Mouse (Mus musculus) left cerebral cortex, postnatal 36 days (tissue): ENCODE data around the gene Slc43a1. TPM values are rescaled to one million over a fixed set of nuclear protein-coding genes. Genes with fewer than 3 reads are reported as not detected.
"Not testable (repeated sequence)": the region's sequence is repeated elsewhere in the genome, so short reads cannot be mapped to it uniquely, and the experiment has no call there.

Experiments used
- DNase-seq, 2 experiments: peaks; one replicate each; pipeline ENCODE4 v3.0.0; 2021 to 2022; ENCODE audit warnings: low spot score in 2 of 2, mixed read lengths in 1 of 2
- intact Hi-C: fragments of 180-260 bp; cut with DNase I; formaldehyde crosslinking; loops from one replicate; pipeline ENCODE4 v1.15.1; 2025
- total RNA-seq, 2 experiments: library from RNA; stranded (reverse); gene quantifications; 2 replicates each; pipeline ENCODE4 v1.2.3; 2021

Gene Slc43a1
- under 1 TPM; 0.25 to 0.32 TPM for total RNA-seq

DNA sequence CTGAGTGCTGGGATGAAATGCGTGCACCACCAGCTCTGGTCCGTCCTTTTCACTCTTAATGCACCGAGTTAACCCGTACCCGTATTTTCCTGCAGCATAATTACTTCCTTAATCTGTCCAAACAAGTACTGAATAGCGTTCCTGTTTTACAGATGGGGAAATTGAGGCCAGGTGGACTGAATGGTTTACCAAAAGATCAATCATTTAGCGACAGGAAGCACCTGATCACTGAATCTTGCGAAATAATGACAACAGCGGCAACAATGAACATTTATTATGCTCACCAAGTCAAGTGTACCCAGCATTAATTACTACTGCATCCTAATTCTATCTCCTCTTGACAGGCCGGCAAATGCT, at the start of gene Slc43a1:
Slc43a1 (plus strand) TSS at position 258 of the 357 bp plus-strand sequence.
- DNase-seq: no peak
- intact Hi-C loops: no loop called here

DNA sequence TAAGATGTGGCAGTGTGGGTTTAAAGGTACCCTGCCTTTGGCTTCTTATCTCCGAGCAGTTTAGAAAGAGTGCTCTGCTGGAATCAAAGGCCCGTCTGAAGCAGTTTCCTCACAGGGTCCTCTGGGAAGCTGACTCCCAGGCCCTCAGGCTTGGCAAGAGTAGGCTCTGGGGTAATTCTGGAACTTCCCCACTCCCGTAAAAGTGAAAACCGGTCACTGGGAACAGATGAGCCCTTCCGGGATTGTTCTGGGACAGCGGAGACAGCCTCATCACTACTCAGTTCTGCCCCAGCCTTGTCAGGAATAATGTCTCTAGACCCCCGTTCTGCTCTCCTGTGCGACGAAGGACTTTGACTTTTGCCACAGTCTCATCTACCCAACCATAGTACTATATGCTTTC, 48.2 kb upstream of the Slc43a1 start:
- no peak for DNase-seq
- intact Hi-C loops: no loop called here

DNA sequence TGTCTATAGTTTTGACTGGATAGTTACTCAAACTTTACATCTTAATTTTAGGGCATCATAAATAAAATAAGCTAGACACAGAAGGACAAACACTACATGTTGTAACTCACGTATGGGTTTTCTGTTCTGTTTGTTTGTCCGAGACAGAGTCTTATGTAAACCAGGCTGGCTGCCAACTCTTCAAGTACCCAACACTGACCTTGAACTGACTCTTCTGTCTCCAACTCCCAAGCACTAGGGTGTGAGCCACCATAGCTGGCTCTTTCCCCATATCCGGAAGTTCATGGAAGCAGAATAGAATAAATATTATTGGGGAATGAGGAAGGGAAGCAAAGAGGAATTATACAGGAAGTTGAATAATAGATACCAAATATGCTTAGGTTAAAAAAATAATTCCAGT, 46.1 kb upstream of the Slc43a1 start:
- no peak for DNase-seq
- intact Hi-C loops: no loop called here

DNA sequence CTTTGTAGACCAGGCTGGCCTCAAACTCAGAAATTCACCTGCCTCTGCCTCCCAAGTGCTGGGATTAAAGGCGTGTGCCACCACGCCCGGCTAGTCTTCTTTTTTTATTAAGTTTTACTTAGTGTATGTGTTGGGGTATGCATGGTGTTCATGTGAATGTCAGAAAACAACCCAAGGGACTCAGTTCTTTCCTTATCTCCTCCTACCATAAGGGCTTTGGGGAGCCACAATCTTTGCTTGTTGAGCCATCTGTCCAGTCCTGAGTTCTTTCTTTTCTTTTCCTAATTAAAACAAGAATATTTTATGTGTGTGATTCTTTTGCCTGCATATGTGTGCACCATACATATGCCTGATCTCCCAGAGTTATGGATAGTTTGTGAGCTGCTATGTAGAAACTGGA, 45.5 kb upstream of the Slc43a1 start:
- DNase-seq: no peak
- intact Hi-C loops: no loop called here

DNA sequence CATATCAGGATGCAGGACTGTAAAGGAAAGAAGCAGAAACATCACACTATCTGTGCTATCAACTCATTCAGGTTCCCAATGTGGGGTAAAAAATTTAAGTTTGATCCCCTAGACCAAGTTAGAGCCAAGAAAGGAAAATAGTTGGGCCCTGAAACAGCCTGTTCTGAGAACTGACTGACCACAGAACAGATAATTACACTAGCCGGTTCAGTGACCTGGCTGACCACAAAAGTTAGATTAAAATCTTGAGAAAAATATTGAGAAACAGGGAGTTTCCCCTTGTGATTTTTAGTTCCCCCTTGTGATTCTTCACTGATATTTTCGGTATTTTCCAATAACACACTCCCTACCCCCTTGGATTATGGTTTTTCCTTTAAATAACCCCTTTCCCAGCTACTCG, 44.8 kb upstream of the Slc43a1 start:
- intact Hi-C loops: no loop called here
- DNase-seq: no peak

DNA sequence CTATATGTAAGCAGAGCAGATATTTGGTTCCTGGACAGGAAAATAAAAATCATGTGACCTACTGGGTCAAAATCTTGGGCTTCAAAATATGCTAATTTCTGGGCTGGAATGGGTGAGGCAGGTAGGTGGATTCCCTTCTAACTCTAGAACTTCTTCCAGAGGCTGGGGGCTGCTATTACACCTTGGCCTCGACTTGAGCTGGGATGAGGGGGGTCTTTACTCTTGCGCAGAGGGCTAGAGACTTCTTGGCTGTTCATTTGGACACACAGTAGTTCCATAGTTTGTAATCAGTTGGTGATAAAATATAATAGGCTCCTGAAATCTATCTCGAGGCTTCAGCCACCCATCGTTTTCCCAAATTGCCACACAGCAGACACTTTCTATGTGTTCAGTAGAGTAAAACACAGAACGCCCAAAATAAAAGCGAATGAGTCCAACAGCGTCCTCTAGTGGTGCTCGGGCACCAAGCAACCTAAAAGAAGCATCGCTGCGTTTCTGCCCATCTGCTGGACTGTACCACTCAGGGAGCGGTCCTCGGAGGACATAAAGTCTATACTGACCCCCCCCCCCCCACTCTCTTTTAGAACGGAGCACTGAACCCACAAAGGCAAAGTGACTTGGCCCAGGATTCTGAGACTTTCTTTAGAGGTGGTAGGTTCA, 40.7 kb upstream of the Slc43a1 start:
- peak; percentile 77 to 85 for DNase-seq
- intact Hi-C loops: loop anchor here (5.0 kb wide), 2 partner anchors 56 to 81 kb away; partner anchors contain the start of genes Gm19426 and Zdhhc5

DNA sequence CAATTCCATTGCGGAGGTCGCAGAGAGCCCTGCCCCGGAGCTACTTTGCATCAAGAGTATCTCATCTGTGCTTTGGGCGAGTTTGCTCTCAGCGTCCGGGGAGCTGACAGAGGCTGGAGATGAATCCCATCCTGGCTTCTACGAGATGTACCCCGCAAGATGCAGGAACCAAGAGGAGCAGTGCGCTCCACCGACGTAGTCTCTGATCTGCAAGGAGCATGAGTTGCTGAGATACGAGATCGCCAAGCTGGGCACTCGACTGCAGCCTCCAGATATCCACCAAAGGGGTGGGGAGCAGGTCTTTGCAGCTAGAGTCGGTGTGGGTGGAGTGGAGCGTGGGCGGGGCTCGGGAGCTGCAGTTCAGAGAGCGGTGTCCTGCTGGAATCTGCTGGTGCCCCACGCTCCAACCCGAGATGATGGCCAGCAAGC, 40.1 kb upstream of the Slc43a1 start, which contains the start of gene Ube2l6:
Ube2l6 (plus strand) TSS at position 336 of the 429 bp plus-strand sequence.
- DNase-seq: peak; percentile 63 to 67
- intact Hi-C loops: loop anchor here (5.0 kb wide), 2 partner anchors 56 to 81 kb away; partner anchors contain the start of genes Gm19426 and Zdhhc5

DNA sequence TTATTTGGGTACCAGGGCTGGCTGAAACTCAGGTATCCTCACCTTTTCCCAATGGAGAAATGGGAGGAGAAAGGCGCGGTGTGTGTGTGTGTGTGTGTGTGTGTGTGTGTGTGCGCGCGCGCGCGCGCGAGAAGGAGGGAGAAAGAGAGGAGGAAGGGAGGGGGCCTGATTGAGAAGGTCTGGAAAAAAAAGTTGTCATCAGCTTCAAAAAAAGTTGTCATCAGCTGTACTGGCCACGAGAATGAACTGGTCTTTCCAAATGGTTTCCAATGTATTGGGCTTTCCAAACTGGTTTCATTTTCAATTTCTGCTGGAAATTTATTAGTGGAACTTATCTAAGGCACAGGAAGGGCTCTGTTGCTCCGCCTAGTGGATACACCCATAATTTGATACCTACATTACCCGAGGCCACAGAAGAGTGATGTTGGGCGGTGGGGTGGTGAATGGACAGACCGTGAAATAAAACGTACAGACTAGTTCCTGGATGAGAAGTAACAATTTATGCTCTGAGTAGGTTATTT, 39.5 kb upstream of the Slc43a1 start:
- DNase-seq: peak; percentile 35 to 63
- intact Hi-C loops: loop anchor here (5.0 kb wide), 2 partner anchors 57 to 82 kb away; partner anchors contain the start of genes Gm19426 and Zdhhc5

DNA sequence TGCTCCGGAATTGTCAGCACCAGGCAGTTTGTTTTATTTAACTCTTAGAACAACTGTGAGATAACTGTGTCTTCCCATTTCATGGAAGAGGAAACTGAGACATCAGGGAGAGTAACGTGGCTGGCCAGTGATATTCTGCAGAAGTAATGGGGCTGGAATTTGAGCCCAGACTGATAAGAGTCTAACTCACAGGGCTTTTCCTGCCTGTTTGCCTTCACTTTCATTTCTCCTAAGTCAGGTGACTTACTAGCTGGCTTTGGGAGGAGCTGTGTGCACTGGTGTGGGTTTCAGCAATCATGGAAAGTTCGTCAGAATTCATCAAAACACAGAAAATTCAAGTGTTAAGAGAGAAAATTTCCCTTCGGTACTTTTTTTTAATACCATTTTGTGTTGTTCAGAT, 38.3 kb upstream of the Slc43a1 start:
- no peak for DNase-seq
- intact Hi-C loops: no loop called here

DNA sequence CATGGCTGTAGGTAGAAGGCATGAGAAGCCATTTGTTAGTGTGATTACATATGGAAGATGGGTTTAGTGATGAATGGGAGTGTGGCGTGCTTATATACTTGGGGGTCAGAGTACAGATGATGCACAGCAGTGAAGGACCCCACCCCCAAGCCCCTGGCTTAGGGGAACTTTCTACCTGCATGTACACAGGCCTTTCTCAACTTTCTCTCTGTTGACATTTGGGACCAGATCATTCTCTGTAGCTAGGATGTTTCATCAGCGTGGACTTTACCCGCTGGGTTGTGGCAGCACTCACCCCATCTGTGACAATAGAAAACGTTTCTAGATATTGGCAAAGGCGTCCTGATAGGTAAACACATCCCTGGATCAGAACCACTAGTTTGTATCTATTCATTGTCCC, 37.4 kb upstream of the Slc43a1 start:
- intact Hi-C loops, DNase-seq: not testable (repeated sequence)

DNA sequence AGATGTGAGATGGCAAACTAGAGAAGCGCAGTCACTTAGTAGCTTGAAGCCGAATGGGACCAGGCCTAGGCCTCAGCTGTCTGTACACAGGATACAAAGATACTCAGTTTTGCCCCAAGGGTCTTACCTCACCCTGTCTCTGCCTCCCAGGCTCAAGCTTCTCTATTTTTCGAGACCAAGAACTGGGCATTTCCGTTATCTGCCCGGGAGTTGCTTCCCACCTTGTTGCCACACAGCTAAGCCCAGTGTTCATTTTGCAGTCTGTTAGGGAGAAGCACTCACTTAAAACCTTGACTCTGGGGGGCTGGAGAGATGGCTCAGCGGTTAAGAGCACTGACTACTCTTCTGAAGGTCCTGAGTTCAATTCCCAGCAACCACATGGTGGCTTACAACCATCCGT, 34.7 kb upstream of the Slc43a1 start:
- no peak for DNase-seq
- intact Hi-C loops: no loop called here

DNA sequence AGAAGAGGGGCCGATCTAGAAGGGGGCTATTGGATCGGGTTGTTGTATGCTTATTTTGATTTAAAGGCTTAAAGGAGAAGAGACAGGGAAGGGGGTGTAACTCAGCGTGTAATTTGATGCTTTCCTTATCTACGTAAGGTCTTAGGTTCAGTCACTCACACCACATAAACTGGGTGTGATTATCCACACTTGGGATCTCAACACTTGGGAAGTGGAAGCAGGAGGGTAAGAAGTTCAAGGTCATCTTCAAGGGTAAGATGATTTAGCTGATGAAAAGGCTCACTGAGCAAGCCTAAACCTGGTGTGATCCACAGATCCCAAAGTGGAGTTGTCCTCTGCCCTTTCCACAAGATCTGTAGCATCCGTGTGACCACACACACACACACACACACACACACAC, 32.1 kb upstream of the Slc43a1 start:
- DNase-seq: no peak
- intact Hi-C loops: no loop called here

DNA sequence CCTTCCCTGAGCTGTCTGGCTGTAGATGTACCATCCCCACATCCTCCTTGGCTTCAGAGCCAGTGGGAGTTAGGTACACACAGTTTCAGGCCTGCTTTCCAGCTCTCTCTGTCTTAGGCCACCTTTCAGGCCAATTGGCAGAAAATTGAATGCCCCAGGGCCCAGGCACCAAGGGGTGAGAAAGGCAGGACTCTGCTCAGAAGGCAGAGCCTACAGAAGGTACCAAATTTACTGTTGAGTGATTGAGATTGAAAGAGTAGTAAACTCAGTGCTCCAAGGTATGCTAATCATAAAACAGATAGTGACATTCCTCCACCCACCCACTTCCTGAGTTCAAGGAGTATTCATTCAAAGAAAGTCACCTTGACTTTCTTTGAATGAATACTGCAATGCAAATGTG, 29.3 kb upstream of the Slc43a1 start:
- no peak for DNase-seq
- intact Hi-C loops: no loop called here

DNA sequence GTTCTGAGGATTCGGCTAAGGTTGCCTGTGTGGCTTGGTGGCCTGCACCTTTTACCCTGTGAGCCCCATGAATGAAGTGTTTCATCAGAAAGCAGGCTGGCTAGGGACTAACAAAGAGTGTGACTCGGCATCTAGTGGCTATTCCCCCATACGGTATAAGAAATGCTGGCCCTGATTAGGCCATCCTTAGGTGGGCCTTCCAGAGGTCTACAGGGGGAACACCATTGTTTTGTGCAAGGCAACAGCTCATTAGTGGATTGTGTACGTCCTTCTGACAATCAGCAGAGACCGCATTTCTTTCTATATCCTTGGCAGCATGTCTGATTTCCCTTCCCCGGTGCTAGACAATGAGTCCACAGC, 28.1 kb upstream of the Slc43a1 start:
- intact Hi-C loops: no loop called here
- DNase-seq: no peak

DNA sequence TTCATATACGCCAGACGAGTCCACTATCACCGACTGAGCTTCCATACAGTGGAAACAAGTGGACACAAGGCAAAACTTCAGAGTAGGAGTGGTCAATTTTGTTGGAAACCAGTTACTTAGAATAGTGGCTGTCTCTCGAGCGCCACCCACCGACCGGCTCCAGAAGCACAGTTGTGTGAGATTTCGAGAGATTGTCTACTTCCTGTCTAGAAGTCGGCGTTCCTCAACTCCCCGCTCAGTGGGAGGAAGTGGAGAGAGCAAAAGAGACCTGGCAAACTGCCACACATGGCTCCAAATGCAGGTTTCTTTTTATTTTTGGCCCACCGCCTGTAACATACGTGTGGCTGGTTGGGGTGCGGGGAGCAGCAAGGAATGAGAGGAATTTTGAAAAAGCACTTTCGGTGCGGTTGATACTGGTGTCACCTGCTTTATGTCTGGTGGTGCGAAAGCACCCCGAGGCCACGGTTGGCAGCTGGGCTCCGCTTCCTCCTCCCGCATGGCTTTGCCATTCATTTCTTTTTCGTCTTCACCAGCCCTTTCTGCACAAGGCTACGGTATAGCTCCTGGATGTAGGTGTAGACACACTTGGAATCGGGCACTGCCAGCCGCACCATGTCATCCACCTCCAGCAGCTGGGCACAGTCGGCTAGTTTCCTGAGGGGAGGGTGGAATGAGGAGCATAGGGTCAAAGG, 27.6 kb upstream of the Slc43a1 start:
- peak; percentile 78 to 83 for DNase-seq
- intact Hi-C loops: no loop called here

DNA sequence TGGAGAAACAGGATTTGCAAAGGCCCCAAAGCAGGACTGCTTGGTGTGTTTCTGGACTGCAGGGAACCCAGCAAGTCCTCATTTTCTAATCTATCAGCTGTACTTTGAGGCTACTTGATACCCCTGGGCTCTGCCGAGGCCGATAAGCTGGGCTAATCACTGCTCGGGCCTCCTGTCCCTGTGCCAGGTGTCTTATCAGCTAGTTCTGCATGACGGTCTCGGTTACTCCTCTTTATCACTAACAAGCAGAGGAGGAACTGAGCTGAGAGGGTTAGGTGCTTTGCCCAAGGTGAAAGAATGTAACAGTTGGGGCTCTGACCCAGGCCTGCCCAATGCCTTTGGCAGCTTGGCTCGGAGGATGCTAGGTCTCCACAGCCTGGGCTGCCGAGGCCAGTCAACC, 26.8 kb upstream of the Slc43a1 start:
- DNase-seq: no peak
- intact Hi-C loops: no loop called here

DNA sequence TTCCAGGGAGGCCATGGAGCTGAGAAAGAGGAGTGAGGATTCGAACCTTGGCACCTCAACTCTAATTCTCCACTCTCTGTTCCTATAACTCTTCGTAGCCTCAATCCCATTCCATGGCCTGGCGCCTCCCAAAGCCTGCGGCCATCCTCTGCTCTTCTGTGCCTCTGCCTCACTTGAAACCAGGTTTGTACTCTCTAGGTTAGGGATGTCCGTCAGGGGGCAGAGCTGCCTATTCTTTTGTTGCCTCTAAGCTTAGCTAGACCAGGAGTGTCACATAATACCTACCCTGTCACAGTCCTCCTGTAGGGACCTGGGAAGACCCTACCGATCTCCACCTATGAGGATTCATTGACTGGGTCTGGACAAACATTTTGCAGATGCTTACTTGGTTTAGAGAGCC, 26.0 kb upstream of the Slc43a1 start:
- DNase-seq: no peak
- intact Hi-C loops: no loop called here

DNA sequence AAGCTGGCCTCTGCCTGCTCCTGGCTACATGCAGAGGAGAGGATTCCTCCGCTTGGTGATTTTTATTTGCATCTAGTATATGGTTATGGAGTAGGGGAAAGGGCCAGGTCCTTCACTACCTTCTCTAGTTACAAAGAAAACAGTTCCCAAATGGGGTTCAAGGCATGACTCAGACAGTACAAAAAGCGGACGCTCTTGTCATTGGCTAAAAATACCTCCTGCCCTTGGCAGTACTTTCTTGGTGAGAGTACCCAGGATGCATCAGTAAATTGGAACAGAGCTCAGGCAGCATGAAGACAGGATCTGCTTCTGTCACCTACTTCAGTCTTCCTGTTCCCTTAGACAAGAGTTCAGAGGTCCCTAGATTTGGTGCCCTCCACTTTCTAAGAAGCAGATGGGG, 18.8 kb upstream of the Slc43a1 start:
- DNase-seq: peak; percentile 30 to 52
- intact Hi-C loops: no loop called here

DNA sequence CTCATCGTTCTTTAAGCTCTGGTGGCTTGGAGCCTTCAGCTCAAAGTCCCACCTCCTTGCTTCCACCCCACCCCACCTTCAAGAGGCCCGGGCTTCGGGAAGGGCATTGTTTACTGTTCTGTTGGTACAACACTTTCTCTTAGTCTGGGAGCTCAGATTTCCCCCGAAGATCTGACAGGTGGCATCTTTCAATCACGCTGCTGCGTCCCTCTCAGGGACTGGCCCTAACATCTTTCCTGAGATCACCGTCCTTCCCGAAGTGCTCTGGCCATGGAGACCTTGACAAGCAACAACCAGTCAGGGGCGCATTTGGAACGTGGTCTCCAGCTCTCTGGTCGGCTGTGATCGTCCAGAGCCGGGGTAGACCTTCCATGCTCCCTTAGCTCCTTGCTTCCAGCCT, 16.1 kb upstream of the Slc43a1 start, which contains the start of gene Smtnl1:
Smtnl1 (minus strand) TSS at position 101 of the 400 bp plus-strand sequence.
- DNase-seq: no peak
- intact Hi-C loops: no loop called here

DNA sequence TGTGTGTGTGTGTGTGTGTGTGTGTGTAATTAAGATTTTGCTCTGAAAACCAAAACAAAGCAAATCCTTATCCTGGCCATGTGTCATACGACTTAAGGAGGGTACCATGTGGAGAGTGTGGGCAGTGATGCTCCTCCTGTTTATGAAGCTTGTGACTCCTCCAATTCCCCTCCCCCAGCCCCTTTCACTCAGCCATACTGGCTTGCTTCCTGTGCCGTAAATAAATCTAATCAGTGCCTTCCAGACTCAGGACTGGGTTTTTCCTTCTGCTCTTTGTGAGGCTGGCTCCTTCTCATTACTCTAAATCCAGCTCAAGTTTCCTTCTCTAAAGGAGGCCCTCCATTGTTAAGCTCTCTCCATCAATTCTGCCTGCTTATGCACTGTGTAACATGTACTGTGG, 15.4 kb upstream of the Slc43a1 start:
- intact Hi-C loops: no loop called here

More for the DNA sequence above, 15.4 kb upstream of the Slc43a1 start:
- DNase-seq: no peak
